Mouse (Mus musculus): ENCODE data around the gene Lactb. TPM values are rescaled to one million over a fixed set of nuclear protein-coding genes. Genes with fewer than 3 reads are reported as not detected.

Lactb gene
- total and polyA plus RNA-seq, 2 experiments from 2014 or later: 6.4 to 13.8 TPM

- Histone ChIP-seq H3K9me3 (replicated peaks; ENCODE audit: control insufficient read depth, low read length) (no peaks in the 10 kb centered on the region), H3K4me2 (ENCODE audit: low read depth, low read length) (no peak overlapping the region), H3K9ac (replicated peaks; ENCODE audit: low read depth, low read length) (no peak overlapping the region), H3K4me1 (ENCODE audit: control insufficient read depth, insufficient read depth) (0 out of 2 replicates have a peak, but pooled peaks cover 10% of the 10 kb centered on the region), H3K27me3 (ENCODE audit: control insufficient read depth, insufficient read depth, low read length) (no peaks in the 10 kb centered on the region), H3K4me3 (ENCODE audit: low read depth, low read length) (no peak overlapping the region), H3K27ac (ENCODE audit: low read depth) (no peak overlapping the region), H3K36me3 (replicated peaks; ENCODE audit: control insufficient read depth, insufficient read depth, low read length) (no peaks in the 10 kb centered on the region)
- ATAC-seq (ENCODE audit: insufficient read depth, low read depth) (no peak), DNase-seq (ENCODE audit: low spot score) (no peak)
- 40% methylated on average over 11 of the region's 11 CpGs for WGBS
- TF ChIP-seq CTCF (IDR thresholded peaks at IDR 0.05; ENCODE audit: low read depth) (no peak), EP300 (IDR thresholded peaks at IDR 0.05; ENCODE audit: low read depth) (no peak)
Observed at GRCm38 (mm10) chr9:67008781-67009180, 33.5 kb upstream of the Lactb start.

DNA sequence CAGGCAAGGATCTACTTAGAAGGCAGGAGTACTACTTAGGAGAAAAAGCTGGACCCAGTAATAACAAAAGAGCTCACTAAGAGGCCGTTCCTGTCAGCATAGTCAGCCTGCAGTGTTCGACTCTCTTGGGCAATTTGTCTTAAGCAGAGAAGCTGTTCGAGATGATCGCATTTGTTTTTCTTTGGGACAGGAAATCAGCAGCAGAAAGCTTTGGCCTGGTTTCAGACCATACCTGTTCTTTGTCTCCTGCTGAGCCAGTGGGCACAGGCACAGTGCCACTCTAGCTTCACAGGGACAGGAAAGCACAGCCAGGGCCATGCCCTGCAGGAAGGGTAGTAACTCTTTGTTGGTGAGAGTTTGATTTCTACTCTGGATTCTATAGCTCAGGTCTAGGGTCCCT is 31.1 kb upstream of the Lactb start:
- Histone ChIP-seq H3K27ac (ENCODE audit: low read depth) (no peak overlapping the region), H3K27me3 (ENCODE audit: control insufficient read depth, insufficient read depth, low read length) (no peaks in the 10 kb centered on the region), H3K4me1 (ENCODE audit: control insufficient read depth, insufficient read depth) (0 out of 2 replicates have a peak, but pooled peaks cover 1% of the 10 kb centered on the region), H3K9me3 (replicated peaks; ENCODE audit: control insufficient read depth, low read length) (no peaks in the 10 kb centered on the region), H3K4me2 (ENCODE audit: low read depth, low read length) (no peak overlapping the region), H3K9ac (replicated peaks; ENCODE audit: low read depth, low read length) (no peak overlapping the region), H3K4me3 (ENCODE audit: low read depth, low read length) (no peak overlapping the region), H3K36me3 (replicated peaks; ENCODE audit: control insufficient read depth, insufficient read depth, low read length) (no peaks in the 10 kb centered on the region)
- ATAC-seq (ENCODE audit: insufficient read depth, low read depth) (no peak), DNase-seq (ENCODE audit: low spot score) (no peak)
- 60% methylated on average over 4 of the region's 4 CpGs for WGBS
- TF ChIP-seq CTCF (IDR thresholded peaks at IDR 0.05; ENCODE audit: low read depth) (no peak), EP300 (IDR thresholded peaks at IDR 0.05; ENCODE audit: low read depth) (no peak)

DNA sequence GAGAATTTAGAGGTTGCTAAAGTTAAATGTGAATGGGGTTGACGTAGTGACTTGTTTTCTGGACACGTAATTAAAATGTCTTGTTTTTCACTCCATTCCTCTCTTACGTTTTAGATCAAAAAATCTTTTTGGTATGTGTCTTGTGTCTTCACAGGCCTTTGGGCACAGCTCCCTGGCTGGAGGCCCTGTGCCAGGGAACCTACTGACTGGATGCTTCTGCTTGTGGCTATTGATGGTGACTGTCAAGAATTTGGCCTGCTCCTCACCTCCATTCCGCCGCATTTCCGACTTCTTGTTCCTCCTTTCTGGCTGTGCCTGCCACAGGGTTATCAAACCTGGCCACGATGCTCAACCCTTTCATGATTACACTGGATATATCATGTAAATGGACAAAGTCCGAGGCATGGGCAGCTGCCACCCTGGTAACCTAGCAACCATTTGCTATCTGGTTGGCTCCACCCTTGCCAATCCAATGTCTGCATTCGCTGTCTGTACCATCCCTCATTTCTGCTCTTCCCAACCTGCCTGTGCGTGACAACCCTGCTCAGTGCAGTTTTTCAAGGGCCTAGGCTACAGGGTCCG is 30.0 kb upstream of the Lactb start:
- TF ChIP-seq EP300 (IDR thresholded peaks at IDR 0.05; ENCODE audit: low read depth) (no peak), CTCF (IDR thresholded peaks at IDR 0.05; ENCODE audit: low read depth) (no peak)
- no peaks in the 10 kb centered on the region for H3K36me3 ChIP-seq (replicated peaks; ENCODE audit: control insufficient read depth, insufficient read depth, low read length)
- DNase-seq (ENCODE audit: low spot score) (no peak), ATAC-seq (ENCODE audit: insufficient read depth, low read depth) (no peak)
- H3K9ac ChIP-seq (replicated peaks; ENCODE audit: low read depth, low read length): no peak overlapping the region
- H3K27ac ChIP-seq (ENCODE audit: low read depth): no peak overlapping the region
- no peak overlapping the region for H3K4me2 ChIP-seq (ENCODE audit: low read depth, low read length)
- no peaks in the 10 kb centered on the region for H3K9me3 ChIP-seq (replicated peaks; ENCODE audit: control insufficient read depth, low read length)
- no peak overlapping the region for H3K4me3 ChIP-seq (ENCODE audit: low read depth, low read length)
- 84% methylated on average over 11 of the region's 11 CpGs for WGBS
- no peaks in the 10 kb centered on the region for H3K27me3 ChIP-seq (ENCODE audit: control insufficient read depth, insufficient read depth, low read length)
- H3K4me1 ChIP-seq (ENCODE audit: control insufficient read depth, insufficient read depth): no peaks in the 10 kb centered on the region

DNA sequence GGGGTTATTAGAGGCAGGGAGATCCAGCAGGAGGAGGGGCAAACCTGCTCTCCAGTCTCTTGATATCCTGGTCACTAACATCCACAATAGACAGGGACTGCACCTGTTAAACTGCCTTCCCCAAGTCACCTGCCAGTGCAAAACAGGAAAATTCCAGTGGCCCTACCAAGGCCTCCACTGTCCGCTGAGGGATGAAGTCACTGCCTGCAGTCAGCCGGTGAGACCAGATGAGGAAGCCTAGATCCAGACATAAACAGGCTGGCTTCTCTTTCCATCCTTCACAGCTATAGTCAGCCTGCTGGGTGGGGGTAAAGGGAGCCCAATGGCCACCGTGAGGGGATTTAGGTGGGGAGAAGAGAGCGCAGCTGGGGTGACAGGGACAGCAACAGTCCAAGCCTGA is 28.4 kb upstream of the Lactb start:
- H3K27me3 ChIP-seq (ENCODE audit: control insufficient read depth, insufficient read depth, low read length): no peaks in the 10 kb centered on the region
- H3K4me3 ChIP-seq (ENCODE audit: low read depth, low read length): no peak overlapping the region
- no peak overlapping the region for H3K9ac ChIP-seq (replicated peaks; ENCODE audit: low read depth, low read length)
- no peaks in the 10 kb centered on the region for H3K36me3 ChIP-seq (replicated peaks; ENCODE audit: control insufficient read depth, insufficient read depth, low read length)
- no peaks in the 10 kb centered on the region for H3K4me1 ChIP-seq (ENCODE audit: control insufficient read depth, insufficient read depth)
- no peak overlapping the region for H3K4me2 ChIP-seq (ENCODE audit: low read depth, low read length)
- H3K27ac ChIP-seq (ENCODE audit: low read depth): no peak overlapping the region
- DNase-seq (ENCODE audit: low spot score) (no peak), ATAC-seq (ENCODE audit: insufficient read depth, low read depth) (no peak)
- TF ChIP-seq CTCF (IDR thresholded peaks at IDR 0.05; ENCODE audit: low read depth) (no peak), EP300 (IDR thresholded peaks at IDR 0.05; ENCODE audit: low read depth) (no peak)
- WGBS: 66% methylated on average over 4 of the region's 4 CpGs
- no peaks in the 10 kb centered on the region for H3K9me3 ChIP-seq (replicated peaks; ENCODE audit: control insufficient read depth, low read length)

GRCm38 (mm10) chr9:67003156-67003555 is 27.9 kb upstream of the Lactb start:
- DNase-seq (ENCODE audit: low spot score): no peak
- no peak overlapping the region for H3K4me2 ChIP-seq (ENCODE audit: low read depth, low read length)
- H3K4me1 ChIP-seq (ENCODE audit: control insufficient read depth, insufficient read depth): no peaks in the 10 kb centered on the region
- H3K36me3 ChIP-seq (replicated peaks; ENCODE audit: control insufficient read depth, insufficient read depth, low read length): no peaks in the 10 kb centered on the region
- ATAC-seq (ENCODE audit: insufficient read depth, low read depth): no peak
- no peak overlapping the region for H3K4me3 ChIP-seq (ENCODE audit: low read depth, low read length)
- no peaks in the 10 kb centered on the region for H3K9me3 ChIP-seq (replicated peaks; ENCODE audit: control insufficient read depth, low read length)
- H3K27ac ChIP-seq (ENCODE audit: low read depth): no peak overlapping the region
- WGBS: 44% methylated on average over 4 of the region's 4 CpGs
- TF ChIP-seq EP300 (IDR thresholded peaks at IDR 0.05; ENCODE audit: low read depth): no peak
- TF ChIP-seq CTCF (IDR thresholded peaks at IDR 0.05; ENCODE audit: low read depth): no peak
- no peaks in the 10 kb centered on the region for H3K27me3 ChIP-seq (ENCODE audit: control insufficient read depth, insufficient read depth, low read length)
- H3K9ac ChIP-seq (replicated peaks; ENCODE audit: low read depth, low read length): no peak overlapping the region

DNA sequence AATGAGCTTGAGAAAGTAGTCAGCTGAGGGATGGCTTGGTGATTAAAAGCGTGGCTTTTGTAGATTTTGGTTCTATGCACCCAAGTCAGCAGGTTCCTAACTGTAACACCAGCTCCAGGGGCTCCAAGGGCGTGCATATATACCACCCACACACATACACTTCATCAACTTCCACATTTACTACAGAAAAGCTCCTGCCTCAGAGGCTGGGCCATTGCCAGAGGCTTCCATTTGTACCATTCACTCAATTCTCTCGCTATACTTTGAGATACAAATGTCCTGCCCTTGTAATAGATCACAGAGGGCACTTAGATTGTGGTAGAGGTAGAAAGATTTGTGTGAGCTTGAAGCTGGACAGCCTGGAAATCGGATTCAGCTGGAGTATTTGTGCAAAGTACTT is 26.2 kb upstream of the Lactb start:
- no peaks in the 10 kb centered on the region for H3K36me3 ChIP-seq (replicated peaks; ENCODE audit: control insufficient read depth, insufficient read depth, low read length)
- no peak overlapping the region for H3K9ac ChIP-seq (replicated peaks; ENCODE audit: low read depth, low read length)
- no peaks in the 10 kb centered on the region for H3K27me3 ChIP-seq (ENCODE audit: control insufficient read depth, insufficient read depth, low read length)
- no peaks in the 10 kb centered on the region for H3K9me3 ChIP-seq (replicated peaks; ENCODE audit: control insufficient read depth, low read length)
- no peak overlapping the region for H3K4me3 ChIP-seq (ENCODE audit: low read depth, low read length)
- H3K4me1 ChIP-seq (ENCODE audit: control insufficient read depth, insufficient read depth): no peaks in the 10 kb centered on the region
- DNase-seq (ENCODE audit: low spot score): no peak
- WGBS: 55% methylated on average over 4 of the region's 4 CpGs
- ATAC-seq (ENCODE audit: insufficient read depth, low read depth): 0 out of 2 replicates have a peak, but pooled peaks have one; percentile 14
- no peak for TF ChIP-seq EP300 (IDR thresholded peaks at IDR 0.05; ENCODE audit: low read depth)
- no peak for TF ChIP-seq CTCF (IDR thresholded peaks at IDR 0.05; ENCODE audit: low read depth)
- no peak overlapping the region for H3K4me2 ChIP-seq (ENCODE audit: low read depth, low read length)
- peak overlapping the region; percentile 58 for H3K27ac ChIP-seq (ENCODE audit: low read depth)

Data from heart, postnatal 0 days (tissue).